Mouse (Mus musculus): ENCODE results near the gene Fahd1.

DNA sequence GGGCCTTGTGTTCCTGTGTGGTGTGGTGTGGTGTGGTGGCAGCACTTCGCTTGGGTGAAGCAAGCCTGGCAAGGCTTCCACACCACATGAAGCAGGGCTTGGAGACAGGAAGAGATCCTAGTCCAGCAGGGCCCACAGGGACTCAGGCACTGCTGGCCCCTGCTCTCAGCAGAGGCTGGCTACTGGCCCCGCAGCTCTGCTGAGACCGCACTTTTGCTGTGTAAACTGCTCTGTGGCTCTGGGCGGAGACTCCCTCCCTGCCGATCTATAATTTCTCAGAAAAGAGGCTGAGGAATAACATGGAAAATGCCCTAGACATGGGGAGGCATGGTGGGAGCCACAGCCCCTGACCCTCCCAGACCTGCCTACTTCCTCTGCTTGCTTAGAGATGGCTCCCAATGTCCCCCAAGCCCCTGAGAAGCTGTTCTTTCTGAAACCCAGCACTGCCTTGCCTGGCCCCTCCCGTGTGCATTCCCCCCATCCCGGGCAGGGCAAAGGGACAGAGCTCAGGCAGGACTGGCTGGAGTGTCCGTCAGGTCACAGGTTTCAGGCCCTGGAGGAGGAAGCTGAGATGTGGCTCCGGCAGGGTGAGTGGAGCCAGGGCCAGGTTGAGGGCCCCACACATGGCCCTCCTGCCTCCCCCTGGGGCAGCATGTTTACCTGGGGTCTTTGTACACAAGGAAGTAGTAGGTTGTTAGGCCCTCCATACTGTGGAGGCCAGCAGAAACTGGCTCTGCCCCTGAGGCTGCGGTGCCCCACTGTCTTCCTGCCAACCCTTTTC is 27.4 kb upstream of the Fahd1 start:
- TF ChIP-seq POLR2A (IDR thresholded peaks at IDR 0.05; ENCODE audit: control insufficient read depth, low read depth, low read length): no peak
- no peak for TF ChIP-seq CTCF (IDR thresholded peaks at IDR 0.05; ENCODE audit: control insufficient read depth, insufficient read depth, insufficient replicate concordance, low read depth, low read length)

Measured in testis, adult 2 months (tissue).